Mouse (Mus musculus) adrenal gland, postnatal 36 days (tissue): Measurements from ENCODE around the gene Ddx60. TPM values are rescaled to one million over a fixed set of nuclear protein-coding genes. Genes with fewer than 3 reads are reported as not detected.
"Not testable (repeated sequence)": the region's sequence is repeated elsewhere in the genome, so short reads cannot be mapped to it uniquely, and the experiment has no call there.

ENCODE experiments used
- DNase-seq, 2 experiments: peaks; one replicate each; pipeline ENCODE4 v3.0.0; 2021; ENCODE audit warnings: mixed read lengths in 1 of 2
- long read RNA-seq, 2 experiments: library from polyadenylated mRNA; stranded (forward); transcript quantifications; one replicate each; pipeline ENCODE4 v2.0.0; 2021; ENCODE audit warnings: borderline sequencing depth in 2 of 2
- total RNA-seq, 2 experiments: library from RNA; stranded (reverse); gene quantifications; 2 replicates each; pipeline ENCODE4 v1.2.3; 2021

The Ddx60 gene
- 1 to 10 TPM; 4.2 to 6.7 TPM for total RNA-seq
- long read RNA-seq, experiment 1: 0 reads
- long read RNA-seq, experiment 2, partial matches to known transcripts: 0 of 1 reads
- long read RNA-seq, experiment 2, other reads (novel, unspliced or antisense): 1 of 1 reads

DNA sequence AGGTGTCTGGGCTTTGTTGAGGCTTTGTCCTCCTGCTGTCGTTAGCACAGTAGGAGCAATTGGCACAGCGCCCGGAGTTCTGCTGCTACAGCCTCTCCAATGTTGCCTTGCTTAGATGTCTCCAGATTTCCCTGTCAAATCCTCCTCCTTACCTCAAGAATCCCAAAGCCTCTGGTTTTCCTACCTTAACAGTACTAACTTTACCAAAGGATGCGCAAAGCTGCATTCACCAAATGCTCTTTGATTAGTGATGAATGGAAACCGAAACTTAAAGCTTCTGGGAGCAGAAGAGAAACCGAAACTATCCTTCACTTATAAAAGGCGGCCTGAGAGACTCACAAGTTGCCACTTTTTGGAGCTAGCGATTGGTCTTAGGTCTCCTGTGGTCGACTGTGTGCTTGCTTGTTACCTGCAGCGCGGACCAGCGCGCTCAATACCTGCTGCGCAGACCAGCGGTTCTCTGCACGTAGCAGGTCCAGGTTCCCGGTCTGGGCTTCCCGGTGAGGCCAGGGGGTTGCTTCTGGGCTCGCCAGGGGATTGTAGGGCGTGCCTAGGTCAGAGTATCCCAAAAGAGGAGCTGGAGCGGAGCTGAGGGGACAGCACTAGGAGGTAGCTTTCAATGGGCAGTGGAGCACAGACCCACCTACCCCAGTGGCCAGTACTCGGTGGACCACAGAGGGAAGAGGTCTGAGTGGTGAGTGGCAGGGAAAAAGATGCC, at the start of gene Ddx60:
TSS of gene Ddx60 (plus strand) at position 311 of the 718 bp plus-strand sequence.
- DNase-seq: peak; percentile 82 to 88

DNA sequence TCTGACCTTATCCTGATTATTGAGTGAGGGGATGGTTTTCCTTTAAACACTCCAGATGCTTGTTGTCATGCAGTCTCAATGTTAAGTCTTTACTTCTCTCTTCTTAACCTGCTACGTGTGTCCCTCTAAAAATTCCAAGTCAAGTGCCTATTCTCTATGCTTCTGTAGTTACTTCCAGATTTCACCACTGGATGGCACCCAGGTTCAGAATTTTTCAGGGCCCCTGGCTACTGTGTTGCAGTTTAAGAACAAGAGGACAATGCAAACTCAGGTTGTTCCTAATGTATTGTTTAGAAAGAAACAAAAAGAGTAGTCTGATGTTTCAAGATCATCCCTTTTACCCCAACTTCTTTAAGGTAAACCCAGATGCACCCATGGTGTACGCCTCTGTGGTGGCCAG, 33.8 kb upstream of the Ddx60 start:
- peak; percentile 66 to 75 for DNase-seq

DNA sequence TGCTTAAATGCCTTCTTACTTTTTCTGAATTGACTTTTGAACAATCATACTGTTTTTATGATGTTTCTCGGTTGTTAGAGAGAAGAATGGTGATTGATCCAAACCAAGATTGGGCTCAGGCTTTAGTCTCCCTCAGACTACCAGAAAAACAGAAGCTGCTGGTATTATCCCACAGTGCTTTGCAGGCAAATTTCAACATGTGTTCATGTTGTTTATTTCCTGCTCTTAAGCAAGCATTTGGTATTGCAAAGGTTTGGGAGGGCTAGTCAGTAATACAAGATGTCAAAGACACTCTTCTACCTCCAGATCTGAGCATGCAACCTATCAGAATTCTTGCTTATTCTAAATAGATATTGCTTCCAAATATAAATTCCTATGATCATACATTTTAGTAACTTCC, 31.1 kb upstream of the Ddx60 start:
- DNase-seq: no peak

DNA sequence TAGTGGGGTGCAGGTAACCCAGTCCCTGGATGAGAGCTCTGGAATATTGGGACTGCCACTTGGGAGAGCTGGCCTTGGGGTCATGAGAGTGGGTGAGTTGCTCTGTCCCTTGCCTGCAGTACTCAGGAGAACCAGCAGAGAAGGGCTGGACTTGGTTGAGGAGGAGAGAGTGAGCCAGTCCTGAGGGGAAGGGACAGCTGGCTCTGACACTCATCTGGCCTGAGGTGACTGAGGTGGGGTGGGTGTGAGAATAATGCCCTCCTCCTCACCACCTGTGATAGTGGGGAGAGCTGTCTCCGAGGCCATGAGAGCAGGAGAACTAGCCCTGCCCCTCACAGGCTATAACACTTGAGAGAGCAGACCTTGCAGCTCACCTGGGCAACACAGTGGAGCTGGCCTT, 30.5 kb upstream of the Ddx60 start:
- no peak for DNase-seq

DNA sequence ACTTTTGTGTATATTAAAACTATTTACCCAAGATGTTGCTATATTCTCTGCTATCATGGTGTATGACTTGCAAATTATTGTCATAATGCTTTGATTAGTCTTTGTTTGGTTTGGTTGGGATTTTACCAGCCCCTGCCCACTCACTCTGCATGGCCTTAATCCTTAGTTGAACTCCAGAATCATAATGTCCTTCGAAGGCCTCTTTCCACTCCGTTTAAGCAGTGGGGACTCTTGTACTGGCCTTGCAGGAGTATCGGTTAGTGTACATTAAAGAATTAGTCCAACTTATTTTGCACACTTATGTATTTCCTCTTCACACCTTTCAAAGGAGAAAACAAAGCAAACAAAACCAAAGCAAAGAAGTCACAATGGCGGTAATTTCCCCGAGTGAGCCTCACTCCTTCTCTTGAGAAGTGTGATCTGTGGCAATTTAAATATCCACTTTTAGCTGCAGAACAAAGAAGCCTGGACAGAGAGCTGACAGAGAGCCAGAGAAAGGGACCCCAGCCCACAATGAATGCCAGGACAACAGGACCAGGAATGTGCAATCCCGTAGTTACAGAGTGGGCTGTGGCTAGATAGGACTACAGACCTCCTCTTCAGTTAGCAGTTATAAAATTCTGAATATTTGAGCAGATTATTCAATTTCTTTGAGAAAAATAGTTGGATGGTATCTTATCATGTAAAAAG, 26.7 kb upstream of the Ddx60 start:
- no peak for DNase-seq

DNA sequence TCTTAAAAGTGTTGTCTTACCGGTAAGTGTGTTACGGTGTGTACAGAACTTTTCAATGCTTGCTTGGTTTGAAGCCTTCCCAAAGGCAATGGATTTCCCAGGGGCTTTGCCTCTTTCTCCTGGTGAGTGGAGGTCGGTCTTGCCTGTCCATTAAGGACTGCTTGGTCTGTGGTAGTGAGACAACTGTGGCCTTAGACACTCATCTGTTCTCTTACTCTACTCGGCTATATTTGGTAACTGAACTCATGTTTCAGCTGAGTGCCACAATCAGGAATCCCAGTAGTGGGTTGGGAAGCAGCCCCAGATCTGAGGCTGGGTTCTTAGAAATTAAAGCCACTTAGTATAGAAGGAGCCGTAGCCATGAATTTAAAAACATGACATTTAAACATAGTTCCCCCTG, 25.4 kb upstream of the Ddx60 start, which contains the start of gene Palld:
TSS of gene Palld (minus strand) at position 170 of the 400 bp plus-strand sequence.
- no peak for DNase-seq

DNA sequence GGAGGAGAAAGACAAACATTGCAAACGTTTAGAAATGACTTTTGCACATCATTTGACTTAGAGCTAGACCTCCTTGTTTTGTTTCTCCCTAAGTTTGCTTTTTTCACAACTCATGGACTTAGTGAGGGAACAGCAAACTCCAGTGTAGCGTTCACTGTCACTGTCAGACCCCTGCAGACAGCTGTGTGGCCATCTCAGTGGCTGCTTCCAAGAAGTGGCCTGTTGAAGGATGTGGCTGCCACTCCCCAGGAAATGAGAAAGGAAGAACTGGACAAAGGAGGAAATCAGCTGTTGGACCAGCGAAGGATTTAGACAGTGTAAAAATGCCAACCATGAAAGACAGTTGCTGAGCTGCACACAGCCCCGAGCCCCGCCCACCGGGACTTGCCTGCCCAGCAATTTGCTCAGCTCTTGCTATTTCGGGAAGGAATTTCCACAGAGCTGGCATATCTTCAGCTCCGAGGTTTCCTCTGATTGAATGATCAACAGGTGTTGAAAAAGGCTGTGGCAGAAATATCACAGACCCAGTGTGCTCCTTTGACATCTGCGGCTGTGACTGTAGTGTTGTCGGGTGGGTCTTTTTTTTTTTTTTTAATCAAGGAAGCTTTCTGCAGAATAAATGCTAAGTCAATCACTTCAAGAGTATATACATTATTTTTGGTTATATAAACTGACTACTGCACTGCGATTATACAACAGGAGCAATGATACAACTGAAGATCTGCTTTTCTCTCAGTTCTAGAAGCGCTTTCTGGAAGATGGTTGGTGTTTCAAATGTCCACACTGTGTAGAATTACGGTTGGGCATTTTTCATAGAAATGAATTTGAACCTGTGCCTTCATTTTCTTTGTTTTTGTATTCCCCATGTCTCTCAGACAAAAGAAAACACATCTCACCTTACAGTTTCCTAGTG, 19.3 kb upstream of the Ddx60 start:
- DNase-seq: peak; percentile 20 to 71

DNA sequence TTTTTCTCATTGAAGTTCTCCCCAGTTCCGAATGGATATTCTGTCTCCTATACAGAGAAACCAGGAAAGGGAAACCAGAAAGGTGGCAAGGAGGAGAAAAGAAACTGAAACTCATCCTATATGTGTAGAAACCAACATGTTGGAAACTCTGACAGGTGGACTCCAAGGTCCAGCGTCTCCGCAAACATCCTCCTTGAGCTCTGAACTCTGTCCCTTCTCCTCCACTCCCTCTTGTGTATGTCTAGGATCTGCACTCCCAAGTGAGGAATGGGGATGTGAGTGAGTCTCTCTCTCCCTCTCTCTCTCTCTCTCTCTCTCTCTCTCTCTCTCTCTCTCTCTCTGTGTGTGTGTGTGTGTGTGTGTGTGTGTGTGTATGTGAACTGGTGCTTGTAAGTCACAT, 18.6 kb upstream of the Ddx60 start:
- DNase-seq: no peak

DNA sequence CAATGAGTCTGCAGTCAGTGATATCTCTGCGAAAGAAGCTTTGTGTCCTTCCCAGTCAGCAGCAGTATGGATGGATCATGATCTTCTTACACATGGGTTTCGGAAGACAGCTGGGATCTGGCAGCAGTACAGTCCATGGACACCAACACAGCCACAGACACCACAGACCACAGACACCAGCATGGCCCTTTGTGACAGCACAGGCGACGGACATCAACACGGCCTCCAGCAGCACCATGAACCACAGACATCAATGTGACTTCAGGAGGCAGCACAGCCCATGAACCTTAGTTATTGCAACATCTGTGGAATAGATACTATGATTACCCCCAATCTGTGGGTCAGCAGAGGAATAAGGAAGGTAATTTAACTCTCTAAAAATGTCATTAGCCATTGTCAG, 15.1 kb upstream of the Ddx60 start:
- no peak for DNase-seq

DNA sequence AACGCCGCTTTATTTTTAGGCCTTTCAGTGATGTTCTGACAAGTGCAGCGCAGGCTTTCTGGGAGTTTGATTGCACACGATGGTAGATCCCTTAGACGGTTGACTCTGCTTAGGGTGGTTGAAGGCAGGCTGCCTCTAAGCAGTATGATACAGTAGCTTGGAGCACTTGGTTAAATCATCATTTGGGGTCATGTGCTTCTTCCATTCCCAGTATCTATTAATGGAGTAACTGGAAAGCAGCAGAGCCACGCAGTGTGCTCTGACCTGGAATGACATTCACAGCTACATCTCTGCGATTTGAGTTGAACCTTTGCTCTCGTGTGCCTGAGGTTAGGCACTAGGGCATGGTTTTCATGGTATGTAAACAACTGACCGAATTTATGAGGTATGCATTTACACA, 13.9 kb upstream of the Ddx60 start:
- no peak for DNase-seq

DNA sequence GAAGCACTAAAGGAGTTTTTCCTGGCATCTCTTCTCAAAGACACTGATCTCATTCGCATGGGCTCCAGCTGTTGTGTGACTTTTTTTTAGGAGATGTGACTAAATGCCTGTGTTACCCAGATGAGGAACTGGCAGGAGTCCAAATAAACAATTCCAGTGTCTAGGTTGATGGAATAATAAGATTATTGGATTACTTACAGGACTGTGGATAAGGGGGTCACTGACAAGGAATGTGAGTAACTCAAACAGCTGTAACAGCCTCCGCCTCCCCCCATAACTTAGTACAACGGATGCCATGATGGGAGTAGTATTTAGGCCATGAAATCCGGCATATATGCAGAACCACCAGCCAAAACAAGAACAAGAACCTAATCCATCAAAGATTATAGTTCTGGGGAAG, 10.6 kb upstream of the Ddx60 start:
- DNase-seq: no peak

DNA sequence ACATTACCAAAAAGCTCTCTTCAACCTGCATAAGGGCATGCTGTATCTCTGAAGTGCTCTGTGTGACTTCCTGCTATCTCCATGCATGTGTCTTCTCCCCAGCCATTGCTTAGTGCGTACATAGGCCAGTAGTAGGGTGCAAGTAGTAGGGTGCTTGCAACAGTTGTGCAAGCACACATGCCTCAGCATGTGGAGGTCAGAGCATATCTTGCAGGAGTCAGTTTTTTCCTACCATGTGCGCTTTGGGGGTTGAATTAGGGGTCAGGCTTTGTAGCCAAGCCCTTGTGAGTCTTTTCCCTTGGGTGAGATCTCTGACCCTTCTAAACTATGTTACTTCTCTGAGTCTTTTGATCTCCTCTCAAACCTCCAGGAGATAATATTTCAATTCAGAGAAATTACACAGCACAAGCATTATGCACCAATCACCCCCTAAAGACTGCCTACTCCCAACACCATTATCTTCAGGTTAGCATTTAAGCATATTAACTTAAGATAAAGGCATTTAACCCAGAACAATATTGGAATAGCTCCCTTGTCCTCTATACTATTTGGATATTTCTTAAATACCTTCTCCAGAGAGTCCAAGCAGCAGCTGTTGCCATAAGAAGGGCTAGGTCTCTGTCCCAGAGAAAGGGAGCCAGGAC, 8.6 kb upstream of the Ddx60 start:
- no peak for DNase-seq

DNA sequence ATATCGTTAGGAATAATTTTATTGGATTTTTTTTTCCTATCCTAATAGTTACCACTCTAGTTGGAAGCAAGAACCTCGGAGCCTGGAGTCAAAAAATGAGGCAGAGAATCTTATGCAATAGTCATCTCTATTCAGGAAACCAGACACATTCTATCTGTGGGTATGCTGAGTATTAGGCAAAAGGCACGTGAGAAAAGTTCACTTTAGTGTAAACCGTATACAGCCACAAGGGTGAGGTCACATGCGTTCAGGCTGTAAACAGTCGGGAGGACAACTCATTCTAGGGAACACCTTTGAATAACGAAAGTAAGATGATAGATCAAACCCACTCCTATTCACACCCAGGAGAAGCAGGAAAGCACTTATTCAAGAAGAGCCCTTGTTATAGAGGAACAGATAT, 7.5 kb upstream of the Ddx60 start:
- no peak for DNase-seq

DNA sequence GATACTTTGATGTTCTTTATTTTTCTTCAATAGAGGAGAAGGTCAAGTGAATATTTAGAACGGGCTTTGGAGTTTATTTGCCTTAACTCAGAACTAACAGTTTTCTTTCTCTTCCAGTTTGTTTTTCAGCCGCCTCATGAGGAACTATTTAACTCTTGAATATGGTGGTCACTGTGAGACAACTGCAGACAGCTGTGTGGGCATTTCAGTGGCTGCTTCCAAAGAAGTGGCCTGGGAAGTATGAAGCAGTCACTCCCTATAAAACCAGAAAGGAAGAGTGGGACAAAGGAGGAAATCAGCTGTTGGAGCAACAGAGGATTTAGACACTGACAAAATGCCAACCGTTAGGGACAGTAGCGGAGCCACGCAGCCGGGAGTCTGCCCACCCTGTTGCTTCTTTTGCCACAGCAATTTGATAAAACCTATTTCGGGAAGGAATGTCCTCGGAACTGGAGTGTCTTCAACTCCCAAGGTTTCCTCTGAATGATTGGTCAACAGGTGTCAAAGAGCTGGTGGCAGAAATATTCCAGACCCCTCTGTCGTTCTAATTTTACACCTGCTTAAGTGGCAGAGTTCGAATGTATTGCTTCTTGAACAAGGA, 6.3 kb upstream of the Ddx60 start:
- DNase-seq: no peak

DNA sequence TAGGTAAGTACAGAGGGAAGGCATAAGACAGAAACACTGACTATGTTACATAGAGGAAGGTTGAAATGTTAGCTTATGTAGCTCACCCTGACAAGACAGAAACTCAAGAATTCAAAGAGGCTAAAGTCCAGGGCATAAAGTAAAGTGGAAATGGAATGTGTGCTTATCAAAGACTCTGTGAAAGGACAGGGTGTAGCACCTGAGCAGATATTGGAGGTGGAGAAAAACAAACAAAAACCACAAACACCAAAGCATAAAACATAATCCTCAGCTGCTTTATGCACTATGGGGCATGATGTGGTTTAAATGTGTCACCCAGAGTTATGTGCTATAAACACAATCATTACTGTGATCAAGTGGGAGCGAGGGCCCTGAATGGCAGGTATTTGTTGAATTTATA, 3.4 kb upstream of the Ddx60 start:
- DNase-seq: no peak

DNA sequence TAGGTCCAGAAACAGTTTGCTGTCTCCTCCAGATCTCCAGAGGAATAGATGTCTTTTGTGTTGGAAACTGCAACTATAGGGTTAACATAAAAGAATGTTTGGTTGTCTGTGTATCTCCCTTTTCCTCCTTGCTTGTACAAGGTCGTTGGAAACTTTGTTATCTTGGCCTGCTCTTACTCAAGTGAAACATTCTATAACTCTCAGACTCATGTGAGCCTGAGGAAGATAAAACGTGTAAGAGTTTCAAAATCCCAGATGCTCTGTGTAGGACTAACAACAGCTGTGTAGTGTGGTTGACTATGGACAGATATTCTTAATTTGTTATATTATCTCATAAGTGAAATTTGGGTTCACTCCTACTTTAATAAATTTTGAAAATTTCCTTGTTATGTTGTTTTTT, 5.4 kb downstream of the Ddx60 start:
- no peak for DNase-seq

DNA sequence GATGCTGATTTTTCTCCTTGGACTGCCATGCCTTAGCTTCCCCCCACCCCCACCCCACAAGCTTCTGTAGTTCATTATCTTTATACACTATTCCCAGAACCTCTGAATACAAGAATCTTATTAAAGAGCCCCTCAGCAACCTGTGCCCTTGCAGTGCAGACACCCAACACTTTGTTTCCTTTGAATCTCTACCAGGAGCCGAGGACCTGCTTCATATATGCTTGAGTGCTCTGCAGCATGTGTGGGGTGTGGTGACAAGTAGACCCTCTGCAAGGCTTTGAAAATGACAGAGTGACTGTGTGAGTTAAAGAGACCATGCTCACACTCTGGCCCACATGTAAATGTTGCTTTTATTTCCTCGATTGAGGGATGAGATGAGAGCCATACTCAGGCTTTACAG, 9.7 kb downstream of the Ddx60 start:
- no peak for DNase-seq

DNA sequence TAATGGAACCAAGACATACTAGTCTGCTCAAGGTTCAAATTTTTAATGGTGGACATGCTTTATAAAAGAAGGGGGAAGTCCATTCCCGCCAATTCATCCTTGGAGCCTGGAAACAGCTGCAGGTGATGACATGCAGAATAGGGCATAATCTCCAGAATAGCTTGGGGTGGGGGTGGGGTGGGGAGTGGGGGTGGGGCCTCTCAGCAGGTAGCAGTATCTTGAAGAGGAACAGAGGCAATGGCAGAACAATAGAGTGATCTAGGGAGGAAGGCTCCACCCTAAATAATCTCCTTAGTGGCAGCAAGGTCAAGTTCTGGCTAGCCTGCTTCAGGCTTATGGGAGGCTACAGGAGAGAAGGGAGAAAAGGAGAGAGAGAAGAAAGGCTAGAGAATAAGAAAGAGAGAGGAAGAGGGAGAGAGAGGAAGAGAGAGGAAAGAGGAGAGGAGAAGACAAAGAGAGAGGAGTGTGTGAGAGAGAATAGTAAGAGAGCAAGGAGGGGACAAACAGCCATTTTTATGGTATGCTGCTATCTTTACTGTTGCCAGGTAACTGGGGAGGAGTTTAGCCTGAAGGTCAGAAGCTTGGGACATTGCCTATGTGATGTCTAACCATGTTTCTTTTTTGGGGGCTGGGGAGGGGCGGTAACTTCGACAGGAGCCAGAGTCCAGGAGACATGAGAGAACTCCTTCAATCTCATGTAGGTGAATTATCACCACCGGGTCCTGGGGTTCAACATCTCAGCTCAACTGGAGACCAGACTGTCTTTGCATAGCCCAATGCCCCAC, 36.9 kb downstream of the Ddx60 start:
- DNase-seq: not testable (repeated sequence)

DNA sequence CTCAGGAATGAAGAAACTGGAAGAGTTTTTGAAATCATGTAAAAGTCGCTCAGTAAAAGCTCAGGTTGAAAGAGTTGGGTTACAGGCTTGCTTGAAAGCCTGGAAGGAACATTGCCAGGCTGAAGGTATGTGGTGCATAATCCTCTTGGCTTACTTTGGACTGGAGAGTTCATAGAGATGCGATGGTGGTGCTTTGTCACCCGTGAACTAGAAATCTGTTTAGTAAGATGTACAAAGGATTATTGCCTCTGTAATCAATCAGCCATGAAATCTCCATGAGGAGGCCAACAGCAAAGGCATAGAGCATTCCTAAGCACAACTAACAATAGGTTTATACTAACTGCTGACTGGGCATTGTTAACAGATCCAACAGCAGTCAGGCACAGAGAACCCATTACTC, 41.7 kb downstream of the Ddx60 start:
- no peak for DNase-seq

DNA sequence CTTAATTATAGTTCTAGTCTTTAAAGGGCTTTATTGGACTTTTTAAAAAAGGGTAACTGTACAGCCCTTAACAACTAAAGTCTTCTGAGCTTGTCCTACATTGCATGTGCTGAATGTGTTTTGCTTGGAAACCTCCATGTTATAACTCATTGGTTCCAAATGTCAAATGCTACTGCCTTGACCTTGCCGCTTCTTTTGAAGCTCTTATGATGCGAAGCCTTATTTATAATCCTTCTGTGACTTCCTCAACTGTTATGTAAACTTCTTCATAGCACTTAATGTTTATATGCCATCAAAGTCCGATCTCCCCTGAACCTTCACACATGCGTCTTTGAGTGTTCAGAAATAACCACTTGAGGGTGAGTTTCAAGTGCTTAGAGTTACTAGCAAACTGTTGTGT, 57.1 kb downstream of the Ddx60 start:
- DNase-seq: peak; percentile 11 to 16
